ENCODE assay signal across 27 mouse cellular contexts in the genomic region with DNA sequence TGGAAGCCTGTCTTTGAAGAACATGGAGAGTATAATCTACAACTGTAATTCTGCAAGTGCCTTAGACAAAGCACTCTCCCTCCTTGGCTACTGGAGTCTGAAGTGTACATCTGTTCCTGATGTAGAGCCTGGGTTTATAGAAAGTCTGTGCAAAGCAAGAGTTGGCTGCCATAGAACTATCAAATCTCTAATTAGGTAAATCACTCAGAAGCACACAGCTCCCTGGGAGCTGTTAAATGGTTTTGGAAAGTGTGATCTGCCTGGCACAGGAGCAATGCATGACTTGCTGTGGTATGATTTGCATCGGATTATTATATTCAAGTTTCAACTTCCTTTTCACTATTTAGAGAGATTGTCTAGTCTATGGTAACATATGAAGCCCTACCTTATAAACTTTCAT.
DNase-seq lines count a peak whose midpoint lies in the region; ATAC-seq lines count a peak whose summit lies in the region.
"Had no signal": no experiment of that assay in that cellular context is flagged by ENCODE, and none has a peak within 500 bp of the region (broad histone marks: within the 10 kb centered on the region; RNA-seq: fewer than 3 reads in every experiment).

No protein-coding gene starts in this region.

- no peak overlapping the region for H3K4me3 ChIP-seq in forebrain, embryonic 14.5 days (ENCODE audit: low read depth, low read length)
- H3K4me3 ChIP-seq in forebrain, embryonic 11.5 days (ENCODE audit: low read depth, low read length) = no peak overlapping the region
- H3K4me3 ChIP-seq in midbrain, embryonic 11.5 days (ENCODE audit: low read depth, low read length) = no peak overlapping the region
- no peak overlapping the region for H3K4me3 ChIP-seq in midbrain, embryonic 16.5 days (ENCODE audit: low read depth, low read length)
- H3K4me3 ChIP-seq: erythroblast, embryonic 14.5 days; gastrocnemius, adult 2 months; hindbrain, embryonic 12.5 days; liver, embryonic 15.5 days; lung, embryonic 15.5 days; midbrain, embryonic 12.5 days had no signal

- no peaks in the 10 kb centered on the region for H3K27me3 ChIP-seq in forebrain, embryonic 14.5 days (replicated peaks; ENCODE audit: control insufficient read depth, insufficient read depth, low read length)
- no peaks in the 10 kb centered on the region for H3K27me3 ChIP-seq in forebrain, embryonic 11.5 days (ENCODE audit: control insufficient read depth, insufficient read depth, low read length)
- no peaks in the 10 kb centered on the region for H3K27me3 ChIP-seq in midbrain, embryonic 11.5 days (ENCODE audit: control insufficient read depth, insufficient read depth, low read length)
- no peaks in the 10 kb centered on the region for H3K27me3 ChIP-seq in midbrain, embryonic 16.5 days (ENCODE audit: control insufficient read depth, insufficient read depth, low read depth, low read length)
- H3K27me3 ChIP-seq: hindbrain, embryonic 12.5 days; liver, embryonic 15.5 days; lung, embryonic 15.5 days; midbrain, embryonic 12.5 days had no signal

- peak; percentile 58 for DNase-seq in forebrain, embryonic 14.5 days (ENCODE audit: low spot score)
- no peak for DNase-seq in forebrain, embryonic 11.5 days (ENCODE audit: low spot score)
- peak; percentile 57 for DNase-seq in midbrain, embryonic 11.5 days (ENCODE audit: low spot score, missing footprints)
- peak; percentile 30 for DNase-seq in brain, adult 2 months (ENCODE audit: low read depth, low spot score)
- DNase-seq in urinary bladder, postnatal 25 days (ENCODE audit: low spot score) = no peak
- no peak for DNase-seq in testis, postnatal 14 days (ENCODE audit: low spot score)
- DNase-seq: adrenal gland, postnatal 10 days; cerebellum, adult 18-20 months; gastrocnemius, adult 2 months; gastrocnemius, postnatal 36 days; heart, adult 18-20 months; heart, postnatal 36 days; kidney, adult 11 months; kidney, postnatal 14 days; layer of hippocampus, adult 9-11 months; right cerebral cortex, postnatal 25 days; thymus, adult 18-20 months; thymus, postnatal 25 days had no signal

- no peak overlapping the region for H3K4me2 ChIP-seq in forebrain, embryonic 14.5 days (ENCODE audit: low read length)
- no peak overlapping the region for H3K4me2 ChIP-seq in forebrain, embryonic 11.5 days (ENCODE audit: low read depth, low read length, severe bottlenecking)
- no peak overlapping the region for H3K4me2 ChIP-seq in midbrain, embryonic 11.5 days
- no peak overlapping the region for H3K4me2 ChIP-seq in midbrain, embryonic 16.5 days (ENCODE audit: low read length)
- H3K4me2 ChIP-seq: heart, embryonic 11.5 days; hindbrain, embryonic 12.5 days; liver, embryonic 15.5 days; lung, embryonic 15.5 days; midbrain, embryonic 12.5 days had no signal

- no peak overlapping the region for H3K27ac ChIP-seq in forebrain, embryonic 14.5 days (ENCODE audit: low read depth, low read length)
- no peak overlapping the region for H3K27ac ChIP-seq in forebrain, embryonic 11.5 days (ENCODE audit: low read depth, low read length)
- no peak overlapping the region for H3K27ac ChIP-seq in midbrain, embryonic 11.5 days (ENCODE audit: low read depth, low read length)
- no peak overlapping the region for H3K27ac ChIP-seq in midbrain, embryonic 16.5 days (ENCODE audit: low read length)
- H3K27ac ChIP-seq: gastrocnemius, adult 2 months; hindbrain, embryonic 12.5 days; liver, embryonic 15.5 days; lung, embryonic 15.5 days; midbrain, embryonic 12.5 days had no signal

- H3K4me1 ChIP-seq in forebrain, embryonic 14.5 days (ENCODE audit: control insufficient read depth, insufficient read depth, low read length) = no peaks in the 10 kb centered on the region
- no peaks in the 10 kb centered on the region for H3K4me1 ChIP-seq in forebrain, embryonic 11.5 days (replicated peaks; ENCODE audit: control insufficient read depth, insufficient read depth, low read length)
- no peaks in the 10 kb centered on the region for H3K4me1 ChIP-seq in midbrain, embryonic 11.5 days (ENCODE audit: control insufficient read depth, insufficient read depth, low read length)
- peaks cover 2% of the 10 kb centered on the region; the same call in 1 of the 2 replicates for H3K4me1 ChIP-seq in midbrain, embryonic 16.5 days (ENCODE audit: control insufficient read depth, insufficient read depth, low read length)
- H3K4me1 ChIP-seq: hindbrain, embryonic 12.5 days; liver, embryonic 15.5 days; lung, embryonic 15.5 days; midbrain, embryonic 12.5 days had no signal

- H3K9me3 ChIP-seq in forebrain, embryonic 14.5 days (replicated peaks; ENCODE audit: control insufficient read depth, low read length) = no peaks in the 10 kb centered on the region
- no peaks in the 10 kb centered on the region for H3K9me3 ChIP-seq in forebrain, embryonic 11.5 days (ENCODE audit: control insufficient read depth, low read length)
- H3K9me3 ChIP-seq in midbrain, embryonic 11.5 days (ENCODE audit: control insufficient read depth, low read length) = no peaks in the 10 kb centered on the region
- no peaks in the 10 kb centered on the region for H3K9me3 ChIP-seq in midbrain, embryonic 16.5 days (replicated peaks; ENCODE audit: control insufficient read depth, low read length, poor library complexity, severe bottlenecking)
- H3K9me3 ChIP-seq: hindbrain, embryonic 12.5 days; liver, embryonic 15.5 days; lung, embryonic 15.5 days; midbrain, embryonic 12.5 days had no signal

- no peaks in the 10 kb centered on the region for H3K36me3 ChIP-seq in forebrain, embryonic 14.5 days (ENCODE audit: control insufficient read depth, insufficient read depth, low read length)
- no peaks in the 10 kb centered on the region for H3K36me3 ChIP-seq in forebrain, embryonic 11.5 days (ENCODE audit: control insufficient read depth, insufficient read depth, low read length)
- no peaks in the 10 kb centered on the region for H3K36me3 ChIP-seq in midbrain, embryonic 11.5 days (ENCODE audit: control insufficient read depth, insufficient read depth, low read length)
- H3K36me3 ChIP-seq in midbrain, embryonic 16.5 days (ENCODE audit: control insufficient read depth, insufficient read depth, low read length) = no peaks in the 10 kb centered on the region
- H3K36me3 ChIP-seq: hindbrain, embryonic 12.5 days; liver, embryonic 15.5 days; lung, embryonic 15.5 days; midbrain, embryonic 12.5 days had no signal

- 0 out of 2 replicates have a peak, but pooled peaks have one; percentile 34 for ATAC-seq in forebrain, embryonic 14.5 days
- no peak for ATAC-seq in forebrain, embryonic 11.5 days (replicated peaks; ENCODE audit: low FRiP score)
- no peak for ATAC-seq in midbrain, embryonic 11.5 days (ENCODE audit: low FRiP score)
- no peak for ATAC-seq in midbrain, embryonic 16.5 days
- ATAC-seq: activated CD4-positive, CD25-positive, alpha-beta regulatory T cell, adult 4 months; CD4-positive, CD25-positive, alpha-beta regulatory T cell, adult 4 months had no signal

- WGBS in forebrain, embryonic 14.5 days = 64% methylated on average over 1 of the region's 1 CpGs
- 93% methylated on average over 1 of the region's 1 CpGs for WGBS in forebrain, embryonic 11.5 days
- 94% methylated on average over 1 of the region's 1 CpGs for WGBS in midbrain, embryonic 11.5 days
- WGBS in midbrain, embryonic 16.5 days = 91% methylated on average over 1 of the region's 1 CpGs

- H3K9ac ChIP-seq in forebrain, embryonic 14.5 days (ENCODE audit: low read length) = no peak overlapping the region
- H3K9ac ChIP-seq in forebrain, embryonic 11.5 days (ENCODE audit: low read length) = no peak overlapping the region
- H3K9ac ChIP-seq in midbrain, embryonic 11.5 days (ENCODE audit: low read length) = no peak overlapping the region
- no peak overlapping the region for H3K9ac ChIP-seq in midbrain, embryonic 16.5 days (ENCODE audit: low read depth, low read length)
- H3K9ac ChIP-seq: hindbrain, embryonic 12.5 days; liver, embryonic 15.5 days; lung, embryonic 15.5 days; midbrain, embryonic 12.5 days had no signal

Comparison
In these comparisons a context has a peak if more than half of its experiments do, and no peak if none do; other contexts are left out.
1. DNase-seq: peak in forebrain, embryonic 14.5 days (single experiment), midbrain, embryonic 11.5 days (single experiment) and brain, adult 2 months (single experiment); none in forebrain, embryonic 11.5 days (single experiment), urinary bladder, postnatal 25 days (single experiment) and testis, postnatal 14 days (single experiment).